Mouse (Mus musculus) C3H10T1/2 (cell line): Measurements from ENCODE around the gene Olfr651. TPM values are rescaled to one million over a fixed set of nuclear protein-coding genes. Genes with fewer than 3 reads are reported as not detected.

Experiments
- polyA plus RNA-seq, 2 experiments: library from polyadenylated mRNA; unstranded; fragments of >200 nt; fragmentation: generic; extraction: Trizol; gene quantifications; one replicate each; pipeline ENCODE4 v1.2.1; 2012; ENCODE audit warnings: missing spikeins in 2 of 2

Olfr651 gene
- polyA plus RNA-seq, result not detected

GRCm38 (mm10) chr7:104549833-104550232 lies at the start of gene Olfr651:
Gene Olfr651, plus strand, starts transcription at chr7:104550133.

GRCm38 (mm10) chr7:104507421-104508065 lies 42.4 kb upstream of the Olfr651 start, which contains the start of gene Trim30d:
Gene Trim30d, minus strand, starts transcription at chr7:104507849.

GRCm38 (mm10) chr7:104560601-104561000 lies 10.7 kb downstream of the Olfr651 start, which contains the start of gene Olfr652:
Gene Olfr652, plus strand, starts transcription at chr7:104560901.

GRCm38 (mm10) chr7:104577014-104577413 lies 27.1 kb downstream of the Olfr651 start, which contains the start of gene Olfr653:
Gene Olfr653, plus strand, starts transcription at chr7:104577314.

GRCm38 (mm10) chr7:104586725-104587124 lies 36.8 kb downstream of the Olfr651 start, which contains the start of gene Olfr654:
Gene Olfr654, plus strand, starts transcription at chr7:104587025.

GRCm38 (mm10) chr7:104601679-104602078 lies 51.7 kb downstream of the Olfr651 start, which contains the start of gene Olfr655:
Gene Olfr655, minus strand, starts transcription at chr7:104601779.

Other genes with a start within 250 kb of the Olfr651 start
- under 1 TPM in 1 of 2 experiments, not detected in 1; 0.01 TPM for gene Trim12a, start 234.7 kb upstream of the Olfr651 start, polyA plus RNA-seq
- under 1 TPM in 1 of 2 experiments, not detected in 1; 0.92 TPM for gene Trim34b, start 220.7 kb upstream of the Olfr651 start, polyA plus RNA-seq
- gene Trim12c, start 196.8 kb upstream of the Olfr651 start, polyA plus RNA-seq, result 1 to 10 TPM in 1 of 2 experiments, under 1 TPM in 1; 0.13 to 3.7 TPM
- gene Trim30b, start 180.2 kb upstream of the Olfr651 start, polyA plus RNA-seq, result not detected
- gene Trim30c, start 149.3 kb upstream of the Olfr651 start, polyA plus RNA-seq, result not detected
- 1 to 10 TPM in 1 of 2 experiments, not detected in 1; 1.7 TPM for gene Trim30a, start 84.9 kb upstream of the Olfr651 start, polyA plus RNA-seq
- gene Trim30d, start 42.3 kb upstream of the Olfr651 start, polyA plus RNA-seq, result under 1 TPM in 1 of 2 experiments, not detected in 1; 0.73 TPM
- not detected for gene Olfr652, start 10.8 kb downstream of the Olfr651 start, polyA plus RNA-seq
- gene Olfr653, start 27.2 kb downstream of the Olfr651 start, polyA plus RNA-seq, result not detected
- not detected for gene Olfr654, start 36.9 kb downstream of the Olfr651 start, polyA plus RNA-seq
- gene Olfr655, start 51.6 kb downstream of the Olfr651 start, polyA plus RNA-seq, result not detected
- gene Olfr656, start 63.8 kb downstream of the Olfr651 start, polyA plus RNA-seq, result not detected
- gene Olfr657, start 74.7 kb downstream of the Olfr651 start, polyA plus RNA-seq, result not detected
- not detected for gene Olfr658, start 97.2 kb downstream of the Olfr651 start, polyA plus RNA-seq
- gene Olfr659, start 116.6 kb downstream of the Olfr651 start, polyA plus RNA-seq, result not detected
- not detected for gene Olfr661, start 136.4 kb downstream of the Olfr651 start, polyA plus RNA-seq
- gene Usp17le, start 227.3 kb downstream of the Olfr651 start, polyA plus RNA-seq, result under 1 TPM; 0.01 to 0.18 TPM